Mouse (Mus musculus): ENCODE data around the gene Ier5. TPM values are rescaled to one million over a fixed set of nuclear protein-coding genes. Genes with fewer than 3 reads are reported as not detected.

The Ier5 gene
- total RNA-seq (2012; rRNA removed) (7.2 and 7.5 TPM in 2 replicates), polyA plus RNA-seq (2012; ENCODE audit: insufficient read depth in 1 of 2, insufficient read length in 2 of 2, low read depth in 1 of 2, low replicate concordance in 2 of 2, missing spikeins in 1 of 2) (1 to 10 TPM in 1 of 2 experiments, not detected in 1; 7.4 TPM)

- peaks cover 2 to 3% of the 10 kb centered on the region in 2 experiments; a peak in 3 of 4 replicates for H3K4me1 ChIP-seq (ENCODE audit: control insufficient read depth in 1 of 2, insufficient read depth in 2 of 2, low read length in 2 of 2)
- H3K9me3 ChIP-seq (replicated peaks; ENCODE audit: insufficient read depth, low read length): no peaks in the 10 kb centered on the region
- DNase-seq (ENCODE audit: low read depth, low spot score): peak; percentile 98
- H3K27ac ChIP-seq (ENCODE audit: control insufficient read depth, low read depth, low read length): peak within 1 kb of the TSS; percentile 87
- peaks cover 0 to 15% of the 10 kb centered on the region in 2 experiments; a peak in 2 of 4 replicates for H3K36me3 ChIP-seq (ENCODE audit: control insufficient read depth in 1 of 2, insufficient read depth in 2 of 2, low read length in 2 of 2)
- H3K79me2 ChIP-seq (ENCODE audit: control insufficient read depth, insufficient read depth, low read length, poor library complexity): peaks cover 18% of the 10 kb centered on the region
- H3K4me3 ChIP-seq (ENCODE audit: control insufficient read depth in 1 of 2, insufficient read depth in 1 of 2, low read depth in 2 of 2, low read length in 2 of 2): peak within 1 kb of the TSS; percentile 91 to 97
- H3K9ac ChIP-seq (ENCODE audit: control insufficient read depth, low read depth, low read length, poor library complexity, severe bottlenecking): peak within 1 kb of the TSS; percentile 93
- no peaks in the 10 kb centered on the region for H3K27me3 ChIP-seq (ENCODE audit: control insufficient read depth in 1 of 2, insufficient read depth in 2 of 2, low read length in 2 of 2)
- TF ChIP-seq MYB (IDR thresholded peaks at IDR 0.05; ENCODE audit: low read depth, low read length) (peak; percentile 56), ZC3H11A (IDR thresholded peaks at IDR 0.05; ENCODE audit: low read depth, low read length) (no peak), MAX (IDR thresholded peaks at IDR 0.05; ENCODE audit: low read length) (peak; percentile 81), UBTF (IDR thresholded peaks at IDR 0.05; ENCODE audit: borderline replicate concordance, insufficient read depth, low read depth, low read length) (no peak), MAFK (IDR thresholded peaks at IDR 0.05; ENCODE audit: borderline replicate concordance, low read depth, low read length) (no peak), JUND (IDR thresholded peaks at IDR 0.05; ENCODE audit: low read depth, low read length) (no peak), MEF2A (IDR thresholded peaks at IDR 0.05; ENCODE audit: extremely low read depth, insufficient replicate concordance, low read depth, low read length, poor library complexity, severe bottlenecking) (no peak), TBP (IDR thresholded peaks at IDR 0.05; ENCODE audit: low read depth, low read length) (peak; percentile 99), USF1 (IDR thresholded peaks at IDR 0.05; ENCODE audit: low read depth, low read length) (peak; percentile 96), ZKSCAN1 (IDR thresholded peaks at IDR 0.05; ENCODE audit: low read depth, low read length) (no peak), EP300 (IDR thresholded peaks at IDR 0.05; ENCODE audit: low read depth in 1 of 2, low read length in 2 of 2) (peak; percentile 3 to 36; a peak in 1 of 4 replicates), NRF1 (IDR thresholded peaks at IDR 0.05; ENCODE audit: insufficient read depth, low read depth, low read length, poor library complexity, severe bottlenecking) (peak; percentile 28; the same call in 1 of the 2 replicates), GABPA (IDR thresholded peaks at IDR 0.05; ENCODE audit: low read depth, low read length) (no peak), ZMIZ1 (IDR thresholded peaks at IDR 0.05; ENCODE audit: low read depth, low read length) (peak; percentile 100), BHLHE40 (IDR thresholded peaks at IDR 0.05; ENCODE audit: borderline replicate concordance, low read depth, low read length) (no peak; the same call in 1 of the 2 replicates), MYC (IDR thresholded peaks at IDR 0.05; ENCODE audit: low read depth, low read length) (0 out of 2 replicates have a peak, but pooled peaks have one; percentile 52), MAZ (IDR thresholded peaks at IDR 0.05; ENCODE audit: low read depth, low read length) (no peak), KAT2A (conservative IDR thresholded peaks at IDR 0.05; ENCODE audit: low read depth, low read length) (peak; percentile 31), TCF12 (IDR thresholded peaks at IDR 0.05; ENCODE audit: low read depth, low read length) (peak; percentile 90), ELF1 (IDR thresholded peaks at IDR 0.05; ENCODE audit: low read depth, low read length) (0 out of 2 replicates have a peak, but pooled peaks have one; percentile 38), POLR2AphosphoS2 (IDR thresholded peaks at IDR 0.05; ENCODE audit: low read length) (peak; percentile 100), ZNF384 (IDR thresholded peaks at IDR 0.05; ENCODE audit: low read depth, low read length) (no peak), TAL1 (IDR thresholded peaks at IDR 0.05; ENCODE audit: low read length) (no peak), RAD21 (IDR thresholded peaks at IDR 0.05; ENCODE audit: low read depth, low read length) (no peak; the same call in 1 of the 2 replicates), E2F4 (IDR thresholded peaks at IDR 0.05; ENCODE audit: borderline replicate concordance, low read depth, low read length) (no peak; the same call in 1 of the 2 replicates), GATA1 (IDR thresholded peaks at IDR 0.05; ENCODE audit: low read depth, low read length) (no peak), SIN3A (IDR thresholded peaks at IDR 0.05; ENCODE audit: low read length) (peak; percentile 83), CHD1 (IDR thresholded peaks at IDR 0.05; ENCODE audit: low read depth, low read length) (peak; percentile 91; the same call in 1 of the 2 replicates), NELFE (IDR thresholded peaks at IDR 0.05; ENCODE audit: low read depth, low read length) (peak; percentile 100), USF2 (IDR thresholded peaks at IDR 0.05; ENCODE audit: borderline replicate concordance in 1 of 2, insufficient read depth in 1 of 2, low read depth in 1 of 2, low read length in 2 of 2) (peak in 1 of 2 experiments; percentile 75; a peak in 2 of 4 replicates), POLR2AphosphoS5 (IDR thresholded peaks at IDR 0.05; ENCODE audit: borderline replicate concordance, low read depth, low read length) (peak; percentile 93), POLR2A (IDR thresholded peaks at IDR 0.05; ENCODE audit: control insufficient read depth in 1 of 2, insufficient read depth in 1 of 2, low read depth in 1 of 2, low read length in 2 of 2, poor library complexity in 1 of 2) (peak; percentile 99 to 100), CTCF (IDR thresholded peaks at IDR 0.05 in 2 of 3, conservative IDR thresholded peaks at IDR 0.05 in 1 of 3; ENCODE audit: control insufficient read depth in 1 of 3, insufficient read depth in 1 of 3, low read depth in 2 of 3, low read length in 3 of 3, poor library complexity in 1 of 3, severe bottlenecking in 1 of 3) (no peak), ETS1 (IDR thresholded peaks at IDR 0.05; ENCODE audit: low read depth, low read length) (0 out of 2 replicates have a peak, but pooled peaks have one; percentile 11), RCOR1 (IDR thresholded peaks at IDR 0.05; ENCODE audit: low read depth, low read length) (0 out of 2 replicates have a peak, but pooled peaks have one; percentile 11)
Measured at GRCm38 (mm10) chr1:155099280-155099848, at the start of gene Ier5. Gene Ier5, minus strand, starts transcription at chr1:155099636.

All from MEL (cell line).